Mouse (Mus musculus): ENCODE results near the gene Ift46.

DNA sequence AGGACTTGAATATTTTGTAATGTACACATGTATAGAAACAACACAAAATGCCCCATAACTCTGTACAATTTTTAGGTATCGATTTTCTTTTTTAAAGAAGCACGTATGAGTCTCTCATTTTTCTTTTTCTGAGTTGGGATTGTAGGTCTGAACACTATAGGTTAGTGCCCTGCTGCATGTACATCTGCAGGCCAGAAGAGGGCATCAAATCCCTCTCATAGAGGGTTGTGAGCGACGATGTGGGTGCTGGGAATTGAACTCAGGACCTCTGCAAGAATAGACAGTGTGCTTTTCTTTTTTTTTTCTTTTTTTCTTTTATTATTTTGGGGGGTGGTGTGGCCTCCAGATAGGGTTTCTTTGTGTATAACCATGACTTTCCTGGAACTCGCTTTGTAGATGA is 3.7 kb downstream of the Ift46 start:
- TF ChIP-seq POLR2A (IDR thresholded peaks at IDR 0.05; ENCODE audit: borderline replicate concordance, extremely low read depth, low read depth, low read length) = no peak
- no peak for TF ChIP-seq CTCF (IDR thresholded peaks at IDR 0.05; ENCODE audit: insufficient read depth, low read length)

All from lung, adult 2 months (tissue).